8 mouse cellular contexts compared by ENCODE assay signal in genomic region chr19:59346325-59346724, GRCm38 (mm10). TPM values are rescaled to one million over a fixed set of nuclear protein-coding genes. Genes with fewer than 3 reads are reported as not detected.
DNase-seq lines count a peak whose midpoint lies in the region; ATAC-seq and TF ChIP-seq lines count a peak whose summit lies in the region.

No protein-coding gene starts in this region.

- H3K36me3 ChIP-seq in thymus, adult 2 months (ENCODE audit: control insufficient read depth, insufficient read depth, low read length) = no peaks in the 10 kb centered on the region
- H3K36me3 ChIP-seq in liver, embryonic 11.5 days (ENCODE audit: control insufficient read depth, insufficient read depth, low read length) = no peaks in the 10 kb centered on the region

- ATAC-seq in liver, embryonic 11.5 days (replicated peaks; ENCODE audit: low FRiP score) = no peak
- no peak for ATAC-seq in megakaryocyte progenitor cell, adult 5-6 weeks (replicated peaks; ENCODE audit: poor library complexity)
- no peak for ATAC-seq in granulocyte monocyte progenitor cell, adult 5-6 weeks (replicated peaks; ENCODE audit: poor library complexity, severe bottlenecking)

- H3K9ac ChIP-seq in liver, embryonic 11.5 days (ENCODE audit: low read depth, low read length) = peak overlapping the region; percentile 93

- no peak for TF ChIP-seq CTCF in gastrocnemius, adult 2 months (IDR thresholded peaks at IDR 0.05)
- TF ChIP-seq CTCF in thymus, adult 2 months (IDR thresholded peaks at IDR 0.05; ENCODE audit: borderline replicate concordance, control insufficient read depth, extremely low read depth, insufficient read depth, low read length, poor library complexity) = no peak

- peak overlapping the region; percentile 100 for H3K4me3 ChIP-seq in gastrocnemius, adult 2 months
- H3K4me3 ChIP-seq in thymus, adult 2 months (ENCODE audit: control insufficient read depth, insufficient read depth, low read length) = peak overlapping the region; percentile 85
- peak overlapping the region; percentile 94 for H3K4me3 ChIP-seq in liver, embryonic 11.5 days (ENCODE audit: low read depth, low read length)

- H3K27ac ChIP-seq in gastrocnemius, adult 2 months = peak overlapping the region; percentile 93
- H3K27ac ChIP-seq in thymus, adult 2 months (ENCODE audit: control insufficient read depth, insufficient read depth, low read length) = no peak overlapping the region
- peak overlapping the region; percentile 92 for H3K27ac ChIP-seq in liver, embryonic 11.5 days (ENCODE audit: low read depth, low read length)

- WGBS in thymus, adult 2 months = 14% methylated on average over 11 of the region's 11 CpGs
- WGBS in liver, embryonic 11.5 days = 3% methylated on average over 11 of the region's 11 CpGs

- H3K27me3 ChIP-seq in thymus, adult 2 months (ENCODE audit: control insufficient read depth, insufficient read depth, low read length) = no peaks in the 10 kb centered on the region
- no peaks in the 10 kb centered on the region for H3K27me3 ChIP-seq in liver, embryonic 11.5 days (replicated peaks; ENCODE audit: control insufficient read depth, insufficient read depth, low read length)

- TF ChIP-seq POLR2A in thymus, adult 2 months (IDR thresholded peaks at IDR 0.05; ENCODE audit: control insufficient read depth, extremely low read depth, insufficient read depth, low read length, poor library complexity) = no peak

- intact Hi-C loops in gastrocnemius, adult 2 months (cut with DNase I) = loop anchor here (10.0 kb wide), 1 partner anchor 402 kb away; the partner anchor contains the start of genes Eno4 and Hspa12a

- DNase-seq in gastrocnemius, adult 2 months = no peak
- DNase-seq in gastrocnemius, postnatal 25 days = no peak
- no peak for DNase-seq in thymus, adult 2 months
- DNase-seq in thymus, postnatal 36 days = no peak
- DNase-seq in liver, embryonic 11.5 days (ENCODE audit: low spot score) = no peak
- DNase-seq in thymus, postnatal 4 days = no peak

- no peaks in the 10 kb centered on the region for H3K9me3 ChIP-seq in liver, embryonic 11.5 days (ENCODE audit: control insufficient read depth, low read length)

- peaks cover 11% of the 10 kb centered on the region for H3K4me1 ChIP-seq in thymus, adult 2 months (replicated peaks; ENCODE audit: control insufficient read depth, insufficient read depth, low read length)
- peaks cover 12% of the 10 kb centered on the region for H3K4me1 ChIP-seq in liver, embryonic 11.5 days (replicated peaks; ENCODE audit: control insufficient read depth, insufficient read depth, low read length)

- H3K4me2 ChIP-seq in liver, embryonic 11.5 days = peak overlapping the region; percentile 97

RNA-seq across cellular contexts. Expression of gene Pdzd8, which starts 0.7 kb away (rescaled TPM):
- total RNA-seq in gastrocnemius, adult 2 months (2021) = 10 to 100 TPM; 12.1 to 17.8 TPM
- total RNA-seq in gastrocnemius, postnatal 25 days (2021) = 10 to 100 TPM; 12.2 to 12.7 TPM
- 14.9 and 19.3 TPM in 2 replicates for polyA plus RNA-seq in thymus, adult 2 months (2012; rRNA removed)
- 12.7 and 14.1 TPM in 2 replicates for polyA plus RNA-seq in liver, embryonic 11.5 days (2014; fragmentation: Nextera tagmentation; extraction: Ambion mirVana)
- 62.5 and 69.7 TPM in 2 replicates for total RNA-seq in megakaryocyte progenitor cell, adult 5-6 weeks (2015)
- 46.7 and 49.0 TPM in 2 replicates for total RNA-seq in megakaryocyte progenitor cell, adult 5-6 weeks (2017)
- total RNA-seq in granulocyte monocyte progenitor cell, adult 5-6 weeks (2014; fragmentation: Nextera tagmentation) = 46.8 and 51.9 TPM in 2 replicates
- total RNA-seq in granulocyte monocyte progenitor cell, adult 5-6 weeks (2017) = 57.6 and 59.1 TPM in 2 replicates

RNA-seq across cellular contexts. Expression of gene Rps12-ps3, which starts 24.2 kb away (rescaled TPM):
- 100 to 1,000 TPM; 256 to 333 TPM for total RNA-seq in gastrocnemius, adult 2 months (2021)
- total RNA-seq in gastrocnemius, postnatal 25 days (2021) = 100 to 1,000 TPM; 272 to 318 TPM
- polyA plus RNA-seq in thymus, adult 2 months (2012; rRNA removed) = 3,486 and 3,839 TPM in 2 replicates
- polyA plus RNA-seq in liver, embryonic 11.5 days (2014; fragmentation: Nextera tagmentation; extraction: Ambion mirVana) = 63.6 and 85.2 TPM in 2 replicates
- 1,076 and 1,152 TPM in 2 replicates for total RNA-seq in megakaryocyte progenitor cell, adult 5-6 weeks (2015)
- 820 and 1,286 TPM in 2 replicates for total RNA-seq in megakaryocyte progenitor cell, adult 5-6 weeks (2017)
- total RNA-seq in granulocyte monocyte progenitor cell, adult 5-6 weeks (2014; fragmentation: Nextera tagmentation) = 373 and 396 TPM in 2 replicates
- 747 and 1,107 TPM in 2 replicates for total RNA-seq in granulocyte monocyte progenitor cell, adult 5-6 weeks (2017)
